Mouse (Mus musculus) gastrocnemius, adult 2 months (tissue): ENCODE data around the gene Sirt7. TPM values are rescaled to one million over a fixed set of nuclear protein-coding genes. Genes with fewer than 3 reads are reported as not detected.

Experiments
- DNase-seq: peaks from one replicate; pipeline ENCODE4 v3.0.0; 2022
- H3K27ac ChIP-seq: fragments of 200-600 bp; 2 replicates; pipeline ENCODE4 v1.8.1; 2022; ENCODE audit warnings: mild to moderate bottlenecking
- H3K4me3 ChIP-seq: fragments of 200-600 bp; 2 replicates; pipeline ENCODE4 v1.8.1; 2022; ENCODE audit warnings: mild to moderate bottlenecking, moderate library complexity
- CTCF ChIP-seq: fragments of 200-600 bp; IDR thresholded peaks from 2 replicates; pipeline ENCODE4 v1.8.1; 2022; ENCODE audit warnings: antibody characterized with exemption, mild to moderate bottlenecking, moderate library complexity
- intact Hi-C: fragments of 180-260 bp; cut with DNase I; formaldehyde crosslinking; loops from one replicate; pipeline ENCODE4 v1.15.1; 2025
- long read RNA-seq, 2 experiments: library from polyadenylated mRNA; stranded (forward); transcript quantifications; one replicate each; pipeline ENCODE4 v2.0.0; 2021
- total RNA-seq, 2 experiments: library from RNA; stranded (reverse); gene quantifications; 2 replicates each; pipeline ENCODE4 v1.2.3; 2021

Gene Sirt7
- 1 to 10 TPM; 4.1 to 4.7 TPM for total RNA-seq
- long read RNA-seq, experiment 1, transcript Sirt7-201 (10 exons, 1,727 nt): major isoform, 7 of 8 reads
- long read RNA-seq, experiment 1, partial matches to known transcripts: 0 of 8 reads
- long read RNA-seq, experiment 1, other reads (novel, unspliced or antisense): 1 of 8 reads
- long read RNA-seq, experiment 2, partial matches to known transcripts: 0 of 6 reads
- long read RNA-seq, experiment 2, other reads (novel, unspliced or antisense): 3 of 6 reads

DNA sequence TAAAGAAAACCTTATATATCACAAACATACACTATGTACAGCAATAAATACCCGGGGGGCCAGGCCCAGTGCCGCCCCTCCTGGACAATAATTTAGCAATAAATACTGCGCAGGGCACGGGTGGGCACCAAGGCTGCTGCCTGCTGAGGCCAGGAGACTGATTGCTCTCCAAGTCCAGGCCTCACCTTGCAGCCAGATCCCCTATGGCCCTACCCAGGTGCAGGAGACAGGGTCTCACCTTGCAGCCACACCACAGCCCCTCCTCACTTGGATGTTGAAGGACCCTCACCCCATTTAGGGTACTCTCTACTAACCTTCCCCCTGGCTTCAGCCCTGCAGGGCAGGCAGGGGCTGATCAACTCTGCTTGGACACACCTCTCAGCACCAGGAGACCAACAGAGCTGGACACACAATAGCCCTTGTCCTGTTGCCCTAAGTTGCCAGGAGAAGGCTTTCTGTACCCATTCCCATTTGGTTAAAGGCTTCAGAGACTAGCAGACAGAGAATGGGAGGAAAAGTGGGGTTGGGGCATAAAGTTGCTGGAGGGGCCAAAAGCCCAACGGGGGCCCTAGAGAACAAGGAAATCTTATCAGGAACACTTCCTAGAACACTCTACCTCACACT lies at the start of gene Sirt7:
Sirt7 (minus strand) TSS at position 89 of the 624 bp plus-strand sequence.
- no peak for TF ChIP-seq CTCF
- intact Hi-C loops: loop anchor here (2.0 kb wide), 1 partner anchor 88 kb away; the partner anchor contains the start of genes Cenpx and Lrrc45
- no peak for DNase-seq
- Histone ChIP-seq H3K4me3 (peak within 1 kb of the TSS; percentile 85), H3K27ac (peak within 1 kb of the TSS; percentile 87)

DNA sequence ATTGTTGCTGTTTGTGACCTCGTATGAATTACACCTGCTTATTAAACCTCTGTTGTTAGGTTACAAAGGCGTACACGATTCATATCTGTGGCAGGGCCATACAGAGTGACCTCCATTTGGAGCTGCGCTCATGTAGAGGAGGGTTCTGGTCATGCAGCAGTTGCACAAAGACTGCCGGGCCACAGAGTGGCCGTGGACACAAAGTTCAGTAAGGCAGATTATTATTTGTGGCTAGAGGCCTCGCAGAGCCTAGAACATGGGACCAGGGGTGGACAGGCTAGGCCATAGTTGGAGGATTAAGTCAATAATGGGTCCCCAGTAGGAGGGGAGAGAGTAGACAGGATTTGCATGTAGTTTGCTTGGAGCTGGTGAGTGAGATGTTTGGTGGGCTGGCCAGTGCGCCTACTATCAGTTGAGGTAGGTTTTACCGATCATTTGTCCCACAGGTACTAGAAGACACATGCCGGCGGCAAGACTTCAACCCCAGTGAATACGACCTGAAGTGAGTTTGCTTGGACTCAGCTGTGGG lies 48.6 kb upstream of the Sirt7 start:
- H3K4me3 ChIP-seq: peak overlapping the region; percentile 88
- peak overlapping the region; percentile 97 for H3K27ac ChIP-seq
- DNase-seq: no peak
- TF ChIP-seq CTCF: no peak
- intact Hi-C loops: loop anchor here (2.0 kb wide), 1 partner anchor 15 kb away; no protein-coding TSS in a partner anchor

DNA sequence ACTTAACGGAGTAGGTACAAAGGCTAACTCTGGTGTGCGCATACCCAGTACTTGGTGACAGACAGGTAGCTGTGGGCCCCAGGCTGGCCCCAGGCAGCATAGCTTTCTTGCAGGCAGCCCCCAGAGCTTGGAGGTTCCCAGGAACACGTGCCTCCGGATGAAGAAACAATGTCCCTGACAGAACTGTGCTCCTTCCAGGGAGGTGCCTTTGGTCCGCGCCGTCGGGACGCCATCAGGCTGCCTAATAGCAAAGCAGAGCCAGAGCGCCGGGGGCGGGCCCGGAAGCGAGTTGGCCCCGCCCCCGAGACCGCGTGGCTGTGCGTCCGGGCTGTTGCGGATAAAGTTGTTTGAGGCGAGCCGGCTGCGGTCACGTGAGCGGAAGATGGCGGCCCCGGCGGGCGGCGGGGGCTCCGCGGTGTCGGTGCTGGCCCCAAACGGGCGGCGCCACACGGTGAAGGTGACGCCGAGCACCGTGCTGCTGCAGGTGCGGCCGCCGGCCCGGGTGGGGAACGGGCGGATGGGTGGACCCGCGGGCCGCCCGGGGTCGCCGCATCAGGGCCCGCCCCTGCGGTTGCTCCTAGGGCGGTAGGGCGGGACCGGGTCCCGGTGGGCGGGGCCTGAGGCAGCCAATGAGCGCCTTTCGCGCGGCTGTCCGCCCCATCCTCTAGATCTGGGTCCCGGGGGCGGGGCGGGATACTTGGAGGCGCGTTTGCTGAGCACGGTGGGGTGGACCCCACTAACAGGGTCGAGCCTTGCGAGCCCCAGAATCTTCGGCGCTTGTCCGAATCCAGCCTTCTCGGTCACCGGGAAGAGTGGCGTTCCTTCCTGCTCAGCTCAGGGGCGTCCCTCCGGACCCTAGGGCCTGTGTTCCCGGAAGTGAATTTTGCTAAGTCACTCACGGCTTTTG lies 47.9 kb upstream of the Sirt7 start, which contains the start of gene Aspscr1:
Aspscr1 (plus strand) TSS at position 287 of the 907 bp plus-strand sequence.
- intact Hi-C loops: loop anchor here (2.0 kb wide), 1 partner anchor 14 kb away; no protein-coding TSS in a partner anchor
- H3K27ac ChIP-seq: peak within 1 kb of the TSS; percentile 97
- DNase-seq: peak; percentile 99
- TF ChIP-seq CTCF: no peak
- peak within 1 kb of the TSS; percentile 88 for H3K4me3 ChIP-seq

DNA sequence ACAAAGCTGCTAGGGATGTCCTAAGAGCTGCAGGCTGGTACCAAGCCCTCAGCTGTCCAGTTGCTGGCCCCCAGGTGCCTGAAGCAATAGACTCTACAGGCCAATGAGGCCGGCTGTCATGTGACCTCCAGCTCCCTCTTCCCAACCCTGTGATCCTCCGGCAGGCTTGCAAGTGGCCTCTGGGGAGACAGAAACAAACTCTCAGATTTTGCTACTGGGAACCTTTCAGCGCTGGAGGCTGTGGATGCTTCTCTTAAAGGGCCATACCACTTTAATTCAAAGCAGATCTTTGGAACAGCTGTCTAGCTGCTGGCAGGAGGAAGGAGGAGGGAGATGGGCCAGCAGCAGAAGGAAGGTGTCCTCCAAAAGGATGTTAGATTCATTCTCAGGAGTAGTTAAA lies 41.6 kb upstream of the Sirt7 start:
- H3K4me3 ChIP-seq: no peak overlapping the region
- peak; percentile 38 for DNase-seq
- intact Hi-C loops: no loop called here
- TF ChIP-seq CTCF: no peak
- H3K27ac ChIP-seq: no peak overlapping the region

DNA sequence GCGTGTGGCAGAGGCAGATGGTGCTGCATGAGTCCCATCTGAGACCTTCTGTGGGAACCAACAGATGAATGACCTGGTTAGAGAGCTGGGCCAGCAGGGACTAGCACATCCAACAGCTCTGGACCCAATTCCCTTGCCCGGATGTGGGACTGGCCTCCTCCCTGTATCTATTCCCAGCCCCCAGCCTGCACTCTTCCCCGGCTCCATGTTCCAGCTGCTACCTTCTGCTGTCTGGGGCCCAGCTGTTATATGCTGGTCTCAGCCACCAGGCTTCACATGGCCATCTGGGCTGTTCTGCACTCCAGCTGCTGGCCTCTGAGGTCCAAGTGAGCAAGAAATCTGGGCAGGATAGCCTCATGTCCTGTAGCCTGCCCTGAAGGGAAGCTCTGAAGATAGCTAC lies 40.4 kb upstream of the Sirt7 start:
- peak; percentile 51 for DNase-seq
- Histone ChIP-seq H3K27ac (no peak overlapping the region), H3K4me3 (no peak overlapping the region)
- no peak for TF ChIP-seq CTCF
- intact Hi-C loops: loop anchor here (2.0 kb wide), 1 partner anchor 21 kb away; no protein-coding TSS in a partner anchor

DNA sequence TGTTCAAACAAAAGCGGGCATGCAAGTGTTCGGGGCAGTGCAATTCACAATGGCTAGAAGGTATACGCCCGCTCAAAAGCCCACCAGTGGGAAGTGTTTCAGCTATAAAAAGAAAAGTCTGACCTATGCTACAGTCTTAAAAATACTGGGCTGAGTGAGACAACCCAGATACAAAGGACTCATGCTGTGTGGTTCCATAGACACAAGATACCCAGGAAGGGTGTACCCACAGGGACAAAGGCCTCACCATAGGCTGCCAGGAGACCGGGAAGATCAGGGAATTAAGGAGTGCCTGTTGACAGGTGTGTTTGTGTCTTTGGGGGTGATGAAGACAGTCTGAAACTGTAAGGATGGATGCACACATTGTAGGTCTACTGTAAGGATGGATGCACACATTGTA lies 38.7 kb upstream of the Sirt7 start:
- intact Hi-C loops: loop anchor here (2.0 kb wide), 1 partner anchor 23 kb away; no protein-coding TSS in a partner anchor
- no peak overlapping the region for H3K27ac ChIP-seq
- H3K4me3 ChIP-seq: no peak overlapping the region
- no peak for DNase-seq
- no peak for TF ChIP-seq CTCF

DNA sequence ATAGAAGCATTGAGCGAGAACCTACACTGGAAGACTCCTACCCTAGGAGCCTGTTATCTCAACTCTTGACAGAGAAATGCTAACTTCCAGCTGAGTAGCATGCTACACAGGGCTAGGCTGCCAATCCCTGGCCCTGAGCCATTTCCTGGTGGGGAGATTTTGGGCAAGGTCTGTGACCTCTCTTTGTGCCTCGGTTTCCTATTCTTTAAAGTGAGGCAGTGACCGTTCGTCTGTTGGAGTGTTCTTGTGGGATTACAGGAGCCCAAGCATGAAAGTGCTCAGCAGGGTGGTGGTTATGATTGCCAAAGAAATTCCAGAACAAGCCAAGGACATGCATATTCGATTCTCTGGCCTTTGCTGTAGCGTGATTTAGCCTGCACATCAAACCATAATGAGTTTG lies 37.7 kb upstream of the Sirt7 start:
- no peak overlapping the region for H3K27ac ChIP-seq
- no peak overlapping the region for H3K4me3 ChIP-seq
- TF ChIP-seq CTCF: no peak
- intact Hi-C loops: no loop called here
- DNase-seq: no peak

DNA sequence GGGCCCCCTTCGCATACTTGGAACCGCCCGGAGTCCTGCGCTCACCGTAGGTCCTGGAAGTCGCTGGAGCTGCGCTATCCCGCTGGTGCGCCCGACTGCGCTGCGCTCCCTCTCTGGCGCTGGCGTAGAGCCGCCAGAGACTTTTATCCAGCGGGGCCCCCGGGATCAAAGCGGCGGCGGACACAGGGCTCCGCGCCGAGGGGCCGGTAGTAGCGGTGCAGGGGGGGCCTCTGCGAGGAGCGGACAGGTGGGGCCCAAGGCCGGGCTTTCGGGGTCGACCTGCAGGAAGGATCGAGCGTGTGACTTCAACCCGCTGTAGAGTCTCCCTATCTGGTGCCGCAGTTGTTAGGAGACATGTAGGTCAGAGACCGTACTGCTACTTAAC lies 36.0 kb upstream of the Sirt7 start, which contains the start of gene Notum:
Notum (minus strand) TSS at position 100 of the 385 bp plus-strand sequence.
- intact Hi-C loops: no loop called here
- TF ChIP-seq CTCF: no peak
- Histone ChIP-seq H3K27ac (no peak within 1 kb of the TSS), H3K4me3 (peak within 1 kb of the TSS; percentile 75)
- DNase-seq: no peak

DNA sequence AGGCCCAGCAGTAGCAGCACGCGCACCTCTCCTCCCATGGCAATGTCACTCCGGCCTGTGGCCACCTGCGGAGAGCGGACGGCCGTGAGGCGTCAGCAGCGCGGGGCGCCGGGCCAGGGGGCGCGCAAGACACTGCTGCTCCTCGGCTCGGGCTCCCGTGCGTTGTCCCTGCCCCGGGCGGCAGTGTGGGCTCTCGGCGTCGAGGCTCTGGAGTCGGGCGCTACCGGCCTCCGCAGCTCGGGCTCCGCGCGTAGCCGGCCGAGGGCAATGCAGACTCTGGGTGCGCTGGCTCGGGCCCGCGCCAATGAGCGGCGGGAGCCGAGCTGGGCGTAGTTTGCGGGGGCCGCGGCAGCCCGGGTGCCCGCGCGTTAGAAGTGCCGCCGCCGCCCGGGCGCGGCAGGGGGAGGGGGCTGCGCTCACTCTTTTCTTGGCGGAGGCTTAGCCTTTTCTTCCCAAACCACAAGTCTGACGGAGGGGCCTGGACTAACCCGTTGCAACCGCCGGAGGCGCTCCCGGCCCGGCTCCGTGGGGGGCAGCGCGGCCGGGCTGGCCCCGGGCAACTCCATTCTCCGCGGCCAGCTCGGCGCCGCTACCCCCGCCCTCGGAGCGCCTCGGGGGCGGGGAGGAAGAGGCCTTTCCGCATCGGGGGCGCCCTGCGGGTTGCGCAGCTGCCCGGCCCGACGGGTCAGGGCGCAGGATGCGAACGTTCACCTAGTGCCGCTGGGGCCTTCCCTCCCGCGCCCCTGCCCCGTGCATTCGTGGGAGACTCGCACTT lies 35.4 kb upstream of the Sirt7 start:
- peak; percentile 64 for DNase-seq
- peak; percentile 50 for TF ChIP-seq CTCF
- intact Hi-C loops: no loop called here
- Histone ChIP-seq H3K4me3 (peak overlapping the region; percentile 75), H3K27ac (no peak overlapping the region)

DNA sequence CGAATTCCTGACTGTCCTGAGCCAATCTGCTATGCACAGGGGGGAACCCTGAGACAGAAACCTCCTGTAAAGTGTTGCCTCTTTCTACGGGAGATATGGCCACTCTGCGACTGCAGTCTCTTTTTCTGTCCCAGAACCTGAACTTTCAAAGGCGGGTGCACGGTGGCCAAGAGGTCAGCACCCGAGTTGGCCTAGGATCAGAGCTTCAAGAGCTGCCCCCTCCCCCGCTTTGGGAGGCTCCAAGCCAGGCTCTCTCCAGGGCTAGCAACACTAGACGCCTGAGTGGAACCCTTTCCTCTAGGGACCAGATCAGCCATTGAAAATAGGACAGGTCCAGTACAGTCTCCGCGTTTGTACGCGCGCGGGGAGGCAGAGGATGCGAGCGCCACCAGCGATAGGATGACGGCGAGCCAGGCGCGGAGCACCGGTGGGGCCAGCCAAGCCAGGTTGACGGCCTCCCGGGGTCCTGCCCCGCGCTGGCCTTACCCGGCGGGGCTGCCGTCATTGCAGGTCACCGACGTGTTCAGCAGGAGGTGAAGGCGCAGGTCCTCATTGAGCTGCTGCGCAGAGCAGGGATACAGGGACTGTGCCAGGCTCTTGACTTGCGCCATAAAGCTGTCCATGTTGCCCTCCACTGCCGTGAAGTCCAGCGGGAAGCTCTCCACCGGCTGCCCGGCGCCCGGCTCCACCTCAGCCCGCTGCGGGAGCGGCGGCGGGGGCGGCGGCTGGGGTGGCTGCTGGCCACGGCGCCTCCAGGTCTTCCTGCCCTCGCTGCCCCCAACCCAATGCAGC lies 34.7 kb upstream of the Sirt7 start:
- TF ChIP-seq CTCF: no peak
- peak overlapping the region; percentile 75 for H3K4me3 ChIP-seq
- intact Hi-C loops: loop anchor here (1.0 to 10.0 kb wide), 3 partner anchors 13 to 115 kb away; partner anchors contain the start of gene Aspscr1

More for the DNA sequence above, 34.7 kb upstream of the Sirt7 start:
- DNase-seq: peak; percentile 45
- no peak overlapping the region for H3K27ac ChIP-seq
